Mouse (Mus musculus): ENCODE measurements at regions not wholly inside any gene's neighbourhood (a gene's known extent, or its start where the extent isn't known, plus 50 kb on each side); places are given as distances from the start of the nearest gene placed in this dataset.
"Not testable (repeated sequence)": the region's sequence is repeated elsewhere in the genome, so short reads cannot be mapped to it uniquely, and the experiment has no call there.

- no peaks in the 10 kb centered on the region for H3K27me3 ChIP-seq (replicated peaks; ENCODE audit: control insufficient read depth, insufficient read depth, low read length)
- no peaks in the 10 kb centered on the region for H3K9me3 ChIP-seq (replicated peaks; ENCODE audit: control insufficient read depth, low read length)
- DNase-seq (ENCODE audit: low spot score) (peak; percentile 27), ATAC-seq (no peak)
- WGBS = 33% methylated on average over 1 of the region's 1 CpGs
- H3K36me3 ChIP-seq (ENCODE audit: control insufficient read depth, insufficient read depth, low read length) = no peaks in the 10 kb centered on the region
- no peak overlapping the region for H3K4me3 ChIP-seq (ENCODE audit: low read depth, low read length)
- no peak overlapping the region for H3K27ac ChIP-seq (ENCODE audit: low read depth, low read length)
- H3K4me1 ChIP-seq (ENCODE audit: control insufficient read depth, insufficient read depth, low read length) = no peaks in the 10 kb centered on the region
- H3K4me2 ChIP-seq (ENCODE audit: low read length) = no peak overlapping the region
- no peak overlapping the region for H3K9ac ChIP-seq (ENCODE audit: low read length)
Observed at GRCm38 (mm10) chr15:90291848-90292247, 67.7 kb downstream of the Alg10b start.

GRCm38 (mm10) chr15:90294353-90294922 is 70.3 kb downstream of the Alg10b start:
- Histone ChIP-seq H3K27ac (ENCODE audit: low read depth, low read length) (no peak overlapping the region), H3K36me3 (ENCODE audit: control insufficient read depth, insufficient read depth, low read length) (no peaks in the 10 kb centered on the region), H3K4me2 (ENCODE audit: low read length) (no peak overlapping the region), H3K27me3 (replicated peaks; ENCODE audit: control insufficient read depth, insufficient read depth, low read length) (no peaks in the 10 kb centered on the region), H3K9me3 (replicated peaks; ENCODE audit: control insufficient read depth, low read length) (no peaks in the 10 kb centered on the region), H3K9ac (ENCODE audit: low read length) (no peak overlapping the region), H3K4me1 (ENCODE audit: control insufficient read depth, insufficient read depth, low read length) (no peaks in the 10 kb centered on the region), H3K4me3 (ENCODE audit: low read depth, low read length) (no peak overlapping the region)
- 79% methylated on average over 2 of the region's 2 CpGs for WGBS
- DNase-seq (ENCODE audit: low spot score) (no peak), ATAC-seq (no peak)

GRCm38 (mm10) chr15:90298566-90298965 is 74.5 kb downstream of the Alg10b start:
- H3K36me3 ChIP-seq (ENCODE audit: control insufficient read depth, insufficient read depth, low read length) = no peaks in the 10 kb centered on the region
- H3K4me3 ChIP-seq (ENCODE audit: low read depth, low read length) = no peak overlapping the region
- no peaks in the 10 kb centered on the region for H3K9me3 ChIP-seq (replicated peaks; ENCODE audit: control insufficient read depth, low read length)
- H3K4me2 ChIP-seq (ENCODE audit: low read length) = no peak overlapping the region
- no peak overlapping the region for H3K27ac ChIP-seq (ENCODE audit: low read depth, low read length)
- DNase-seq (ENCODE audit: low spot score) (no peak), ATAC-seq (no peak)
- no peak overlapping the region for H3K9ac ChIP-seq (ENCODE audit: low read length)
- H3K4me1 ChIP-seq (ENCODE audit: control insufficient read depth, insufficient read depth, low read length) = no peaks in the 10 kb centered on the region
- 32% methylated on average over 7 of the region's 7 CpGs for WGBS
- H3K27me3 ChIP-seq (replicated peaks; ENCODE audit: control insufficient read depth, insufficient read depth, low read length) = no peaks in the 10 kb centered on the region

- 95% methylated on average over 1 of the region's 1 CpGs for WGBS
- Histone ChIP-seq H3K27ac (ENCODE audit: low read depth, low read length) (no peak overlapping the region), H3K9ac (ENCODE audit: low read length) (no peak overlapping the region), H3K27me3 (replicated peaks; ENCODE audit: control insufficient read depth, insufficient read depth, low read length) (no peaks in the 10 kb centered on the region), H3K36me3 (ENCODE audit: control insufficient read depth, insufficient read depth, low read length) (no peaks in the 10 kb centered on the region), H3K4me1 (ENCODE audit: control insufficient read depth, insufficient read depth, low read length) (no peaks in the 10 kb centered on the region), H3K4me3 (ENCODE audit: low read depth, low read length) (no peak overlapping the region), H3K9me3 (replicated peaks; ENCODE audit: control insufficient read depth, low read length) (no peaks in the 10 kb centered on the region), H3K4me2 (ENCODE audit: low read length) (no peak overlapping the region)
- DNase-seq (ENCODE audit: low spot score) (no peak), ATAC-seq (no peak)
Observed at GRCm38 (mm10) chr15:90303393-90303792, 79.3 kb downstream of the Alg10b start.

- no peak for DNase-seq (ENCODE audit: low spot score)
- H3K36me3 ChIP-seq (ENCODE audit: control insufficient read depth, insufficient read depth, low read length) = no peaks in the 10 kb centered on the region
- H3K9ac ChIP-seq (ENCODE audit: low read length) = no peak overlapping the region
- 92% methylated on average over 3 of the region's 3 CpGs for WGBS
- H3K27ac ChIP-seq (ENCODE audit: low read depth, low read length) = no peak overlapping the region
- H3K4me2 ChIP-seq (ENCODE audit: low read length) = no peak overlapping the region
- ATAC-seq = no peak
- no peak overlapping the region for H3K4me3 ChIP-seq (ENCODE audit: low read depth, low read length)
- no peaks in the 10 kb centered on the region for H3K4me1 ChIP-seq (ENCODE audit: control insufficient read depth, insufficient read depth, low read length)
- no peaks in the 10 kb centered on the region for H3K27me3 ChIP-seq (replicated peaks; ENCODE audit: control insufficient read depth, insufficient read depth, low read length)
- H3K9me3 ChIP-seq (replicated peaks; ENCODE audit: control insufficient read depth, low read length) = no peaks in the 10 kb centered on the region
Observed at GRCm38 (mm10) chr15:90305051-90305450, 80.9 kb downstream of the Alg10b start.

DNA sequence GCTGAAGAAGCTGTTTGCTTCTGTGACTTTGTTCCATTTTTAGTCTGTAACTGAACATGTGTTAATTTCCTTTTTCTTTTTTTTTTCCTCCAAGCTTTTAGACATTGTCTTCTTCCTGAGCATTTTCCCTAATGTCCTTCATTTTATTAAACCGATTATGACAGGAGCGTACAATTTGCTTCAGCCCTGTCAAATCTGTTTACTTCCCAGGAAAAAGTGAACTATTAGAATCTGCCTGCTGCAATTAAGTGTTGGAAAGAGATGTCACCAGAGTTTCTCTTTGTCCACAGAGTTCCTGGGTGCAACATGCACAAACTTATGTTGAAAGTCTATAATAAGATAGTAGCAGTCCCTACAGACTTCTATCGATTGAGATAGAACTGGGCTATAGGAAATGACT is 82.8 kb downstream of the Alg10b start:
- H3K36me3 ChIP-seq (ENCODE audit: control insufficient read depth, insufficient read depth, low read length) = no peaks in the 10 kb centered on the region
- no peaks in the 10 kb centered on the region for H3K9me3 ChIP-seq (replicated peaks; ENCODE audit: control insufficient read depth, low read length)
- no peaks in the 10 kb centered on the region for H3K27me3 ChIP-seq (replicated peaks; ENCODE audit: control insufficient read depth, insufficient read depth, low read length)
- H3K4me1 ChIP-seq (ENCODE audit: control insufficient read depth, insufficient read depth, low read length) = no peaks in the 10 kb centered on the region
- ATAC-seq (no peak), DNase-seq (ENCODE audit: low spot score) (no peak)
- no peak overlapping the region for H3K9ac ChIP-seq (ENCODE audit: low read length)
- H3K4me2 ChIP-seq (ENCODE audit: low read length) = no peak overlapping the region
- no peak overlapping the region for H3K4me3 ChIP-seq (ENCODE audit: low read depth, low read length)
- WGBS = 93% methylated on average over 3 of the region's 3 CpGs
- no peak overlapping the region for H3K27ac ChIP-seq (ENCODE audit: low read depth, low read length)

GRCm38 (mm10) chr15:90308433-90308832 is 84.3 kb downstream of the Alg10b start:
- H3K9me3 ChIP-seq (replicated peaks; ENCODE audit: control insufficient read depth, low read length); H3K27me3 ChIP-seq (replicated peaks; ENCODE audit: control insufficient read depth, insufficient read depth, low read length); H3K9ac ChIP-seq (ENCODE audit: low read length); H3K27ac ChIP-seq (ENCODE audit: low read depth, low read length); DNase-seq (ENCODE audit: low spot score); H3K36me3 ChIP-seq (ENCODE audit: control insufficient read depth, insufficient read depth, low read length); ATAC-seq; H3K4me1 ChIP-seq (ENCODE audit: control insufficient read depth, insufficient read depth, low read length); H3K4me3 ChIP-seq (ENCODE audit: low read depth, low read length); H3K4me2 ChIP-seq (ENCODE audit: low read length): not testable (repeated sequence)
- WGBS = 7% methylated on average over 5 of the region's 5 CpGs

DNA sequence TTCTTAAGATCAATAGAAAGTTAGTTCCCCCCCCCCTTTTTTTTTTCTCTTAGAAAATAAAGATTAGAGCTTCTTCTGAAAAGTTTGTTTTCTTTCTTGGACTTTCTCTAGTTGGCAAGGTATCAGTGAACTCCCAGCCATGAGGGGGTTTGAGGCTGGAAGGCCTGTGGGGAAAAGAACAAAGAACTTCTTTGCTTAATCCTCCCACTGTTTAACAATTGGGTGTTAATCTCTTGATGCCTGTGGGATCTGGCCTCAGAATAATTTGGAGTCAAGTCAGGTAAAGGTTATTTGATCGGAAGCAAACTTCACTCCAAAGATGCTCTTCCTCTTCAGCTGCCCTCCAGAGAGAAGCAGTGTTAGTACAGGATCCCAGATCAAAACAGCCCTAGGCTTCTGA is 84.8 kb downstream of the Alg10b start:
- Histone ChIP-seq H3K4me2 (ENCODE audit: low read length) (no peak overlapping the region), H3K4me1 (ENCODE audit: control insufficient read depth, insufficient read depth, low read length) (no peaks in the 10 kb centered on the region), H3K9ac (ENCODE audit: low read length) (no peak overlapping the region), H3K4me3 (ENCODE audit: low read depth, low read length) (no peak overlapping the region), H3K9me3 (replicated peaks; ENCODE audit: control insufficient read depth, low read length) (no peaks in the 10 kb centered on the region), H3K36me3 (ENCODE audit: control insufficient read depth, insufficient read depth, low read length) (no peaks in the 10 kb centered on the region), H3K27ac (ENCODE audit: low read depth, low read length) (no peak overlapping the region), H3K27me3 (replicated peaks; ENCODE audit: control insufficient read depth, insufficient read depth, low read length) (no peaks in the 10 kb centered on the region)
- WGBS = 0% methylated on average over 1 of the region's 1 CpGs
- no peak for DNase-seq (ENCODE audit: low spot score)
- no peak for ATAC-seq

DNA sequence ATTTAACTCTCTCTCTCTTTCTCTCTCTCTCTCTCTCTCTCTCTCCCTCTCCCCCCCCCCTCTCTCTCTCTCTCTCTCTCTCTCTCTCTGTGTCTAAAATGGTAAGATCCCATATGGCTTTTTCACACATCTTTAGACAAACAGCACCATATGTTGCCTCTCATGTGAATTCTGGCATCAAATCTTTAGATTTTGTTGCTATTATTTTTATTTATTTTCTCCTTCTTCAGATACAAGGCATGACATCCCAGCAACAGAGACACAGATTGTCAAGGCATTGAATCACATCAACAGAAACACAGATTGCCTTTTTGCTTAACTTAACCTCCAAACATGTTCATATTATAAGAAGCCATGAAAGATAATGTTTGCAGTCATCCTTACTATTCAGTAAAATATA is 85.6 kb downstream of the Alg10b start:
- no peak overlapping the region for H3K9ac ChIP-seq (ENCODE audit: low read length)

More for the DNA sequence above, 85.6 kb downstream of the Alg10b start:
- Histone ChIP-seq H3K4me1 (ENCODE audit: control insufficient read depth, insufficient read depth, low read length) (no peaks in the 10 kb centered on the region), H3K4me2 (ENCODE audit: low read length) (no peak overlapping the region), H3K27me3 (replicated peaks; ENCODE audit: control insufficient read depth, insufficient read depth, low read length) (no peaks in the 10 kb centered on the region), H3K27ac (ENCODE audit: low read depth, low read length) (no peak overlapping the region), H3K4me3 (ENCODE audit: low read depth, low read length) (no peak overlapping the region), H3K36me3 (ENCODE audit: control insufficient read depth, insufficient read depth, low read length) (no peaks in the 10 kb centered on the region), H3K9me3 (replicated peaks; ENCODE audit: control insufficient read depth, low read length) (no peaks in the 10 kb centered on the region)
- peak; percentile 76 for DNase-seq (ENCODE audit: low spot score)
- ATAC-seq = peak; percentile 54; the same call in 1 of the 2 replicates

Data from forebrain, embryonic 14.5 days (tissue).